Mouse (Mus musculus) naive thymus-derived CD4-positive, alpha-beta T cell, adult 2 months (primary cell): ENCODE results near the gene Dpf1.

Experiments
- DNase-seq: peaks from one replicate; pipeline ENCODE4 v3.0.0-alpha.2; 2011; ENCODE audit warnings: low read depth

Gene Dpf1

DNA sequence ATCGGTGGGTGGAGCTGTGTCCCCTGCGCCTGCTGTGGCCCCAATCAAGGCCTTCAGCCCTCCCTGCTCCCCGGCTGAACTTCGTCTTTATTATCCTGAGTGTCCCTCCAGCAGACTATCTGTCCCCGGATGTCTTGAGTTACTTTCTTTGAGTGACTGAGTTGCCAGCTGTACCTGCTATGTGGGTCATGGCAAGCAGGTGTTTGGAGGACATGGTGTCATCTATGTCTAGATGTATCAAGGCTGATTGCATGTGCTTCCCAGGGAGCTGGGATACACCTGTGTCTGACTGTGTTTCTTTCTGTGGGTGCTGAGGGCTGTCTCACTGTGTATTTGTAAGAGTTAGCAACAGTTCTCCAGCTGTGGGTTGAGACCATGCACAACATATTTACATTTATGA is 6.0 kb downstream of the Dpf1 start:
- no peak for DNase-seq

- no peak for DNase-seq
Observed at GRCm38 (mm10) chr7:29313051-29313450, 9.3 kb downstream of the Dpf1 start.

- DNase-seq, result no peak
Observed at GRCm38 (mm10) chr7:29313572-29314261, 10.0 kb downstream of the Dpf1 start.

DNA sequence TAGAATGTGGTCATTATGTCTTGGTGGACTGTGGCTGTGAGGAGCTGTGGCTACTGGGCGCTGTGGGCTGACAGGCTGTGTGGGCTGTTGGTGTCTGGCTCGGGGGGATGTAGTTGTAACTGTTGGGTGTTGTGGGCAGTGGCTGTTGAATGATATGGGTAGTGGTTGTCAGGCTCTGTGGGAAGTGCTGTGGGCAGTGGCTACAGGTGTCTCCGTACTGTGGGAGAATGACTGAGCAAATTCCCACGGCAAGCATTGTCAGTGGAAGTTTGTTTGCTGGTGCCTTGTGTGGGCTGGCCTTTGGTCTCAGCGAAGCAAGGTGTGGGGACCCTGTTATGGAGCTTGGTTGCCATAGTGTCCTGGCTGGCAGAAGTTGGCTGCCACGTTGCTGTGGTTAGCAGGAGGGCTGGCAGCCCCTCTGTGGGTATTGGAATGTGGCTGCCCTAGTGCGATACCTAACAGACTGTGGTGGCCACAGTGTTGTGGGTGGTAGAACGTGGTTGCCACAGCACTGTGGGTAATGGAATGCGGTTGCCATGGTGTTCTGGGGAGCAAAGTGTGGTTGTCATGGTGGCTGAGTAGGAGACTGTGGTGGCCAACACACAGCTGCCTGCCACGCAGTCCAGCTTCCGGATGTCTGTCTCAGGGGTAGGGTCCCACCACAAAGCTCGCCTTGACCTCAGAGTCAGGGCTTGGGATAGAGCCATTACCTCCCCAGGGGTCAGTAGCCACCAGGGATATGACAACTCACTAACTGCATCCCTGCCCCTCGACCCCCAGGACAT is 11.3 kb downstream of the Dpf1 start:
- DNase-seq, result no peak

DNA sequence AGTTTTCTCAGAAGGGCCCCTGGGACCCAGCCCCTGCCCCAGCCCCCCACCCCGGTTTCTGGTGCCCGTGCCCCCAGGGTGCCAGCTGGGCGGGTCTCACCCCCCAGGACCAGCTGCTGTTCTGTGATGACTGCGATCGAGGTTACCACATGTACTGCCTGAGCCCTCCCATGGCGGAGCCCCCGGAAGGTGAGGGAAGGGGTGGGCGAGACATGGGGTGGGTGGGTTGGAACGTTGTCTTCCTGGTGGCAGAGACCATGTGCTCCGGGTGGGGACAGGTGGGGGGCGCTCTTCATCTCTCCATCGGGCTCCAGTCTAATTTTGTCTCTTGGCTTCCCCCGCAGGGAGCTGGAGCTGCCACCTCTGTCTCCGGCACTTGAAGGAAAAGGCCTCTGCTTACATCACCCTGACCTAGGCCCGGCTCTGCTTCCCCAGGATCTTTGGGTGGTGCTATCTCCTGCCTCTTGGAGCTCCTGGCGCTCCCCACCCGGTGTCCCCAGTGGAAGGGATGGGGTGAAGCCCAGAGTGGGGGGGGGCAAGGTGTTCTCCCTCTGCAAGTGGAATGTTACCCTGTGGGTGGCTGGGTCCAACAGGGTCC is 12.5 kb downstream of the Dpf1 start:
- DNase-seq, result no peak

- no peak for DNase-seq
Observed at GRCm38 (mm10) chr7:29316976-29317375, 13.2 kb downstream of the Dpf1 start.

GRCm38 (mm10) chr7:29317558-29317957 is 13.8 kb downstream of the Dpf1 start:
- no peak for DNase-seq

GRCm38 (mm10) chr7:29318115-29318911 is 14.6 kb downstream of the Dpf1 start:
- DNase-seq, result no peak

- no peak for DNase-seq
Observed at GRCm38 (mm10) chr7:29319337-29320307, 15.9 kb downstream of the Dpf1 start.

DNA sequence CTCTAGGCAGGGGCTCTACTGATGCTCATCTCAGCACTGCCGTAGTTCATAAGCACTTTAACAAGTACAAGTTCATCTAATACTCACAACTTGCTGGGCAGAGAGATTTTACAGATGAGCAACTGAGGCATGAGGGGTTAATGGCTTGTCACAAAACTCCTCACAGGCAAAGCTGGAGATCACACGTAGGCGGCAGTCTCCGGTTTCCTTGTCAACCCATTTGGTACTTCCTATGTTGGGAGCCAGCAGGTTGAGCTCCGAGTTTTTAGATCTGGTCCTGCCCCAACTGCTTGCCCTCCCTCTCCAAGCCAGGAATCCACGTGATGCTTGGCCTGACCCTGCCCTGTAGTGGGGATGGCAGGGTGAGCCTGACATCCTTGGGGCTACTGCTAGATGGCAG is 23.3 kb downstream of the Dpf1 start:
- no peak for DNase-seq

- no peak for DNase-seq
Observed at GRCm38 (mm10) chr7:29328984-29329383, 25.2 kb downstream of the Dpf1 start.

- no peak for DNase-seq
Observed at GRCm38 (mm10) chr7:29334156-29334555, 30.4 kb downstream of the Dpf1 start.

GRCm38 (mm10) chr7:29335276-29335675 is 31.5 kb downstream of the Dpf1 start:
- DNase-seq, result no peak

GRCm38 (mm10) chr7:29335841-29336671 is 32.3 kb downstream of the Dpf1 start:
- no peak for DNase-seq

DNA sequence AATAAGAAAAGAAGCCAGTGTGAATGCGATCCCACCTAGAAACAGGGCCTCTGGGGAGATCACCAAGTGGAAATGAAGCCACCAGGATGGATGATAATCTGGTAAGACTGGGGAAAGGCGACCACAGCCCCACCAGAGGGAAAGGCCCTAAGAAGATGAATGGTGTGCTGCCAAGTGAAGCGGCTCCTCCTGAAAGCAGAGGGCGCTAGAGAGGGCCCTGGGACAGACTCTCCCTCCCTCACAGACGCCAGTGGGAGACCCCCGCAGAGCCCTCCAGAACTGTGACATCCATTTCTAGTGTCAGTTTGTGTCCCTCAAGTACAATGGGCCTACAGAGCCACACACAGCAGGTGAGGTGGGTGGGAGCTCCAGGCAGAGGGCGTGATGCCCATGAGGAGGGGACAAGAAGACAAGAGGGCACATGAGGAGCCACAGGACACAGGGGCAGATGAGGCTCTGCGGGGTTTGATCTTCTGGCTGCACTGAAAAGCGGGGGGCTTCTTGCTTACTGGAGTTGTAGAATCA is 33.1 kb downstream of the Dpf1 start:
- no peak for DNase-seq

DNA sequence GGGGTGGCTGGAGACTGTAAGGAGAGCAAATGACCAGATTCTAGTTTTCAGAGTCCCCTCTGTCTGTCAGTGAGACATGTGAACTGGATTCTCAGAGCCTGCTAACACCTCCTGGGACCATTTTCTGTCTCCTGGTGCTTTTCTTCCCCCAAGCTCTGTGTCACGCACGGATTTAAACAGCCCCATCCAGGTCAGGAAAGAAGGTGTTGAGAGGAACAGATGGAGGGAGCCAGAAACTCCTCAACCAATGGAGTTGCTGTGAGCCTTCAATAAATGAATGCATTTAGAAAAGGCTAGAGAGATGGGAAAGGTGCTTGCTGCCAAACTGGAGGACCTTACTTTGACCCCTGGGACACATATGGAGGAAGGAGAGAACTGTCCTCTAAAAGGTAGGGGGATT is 34.0 kb downstream of the Dpf1 start:
- no peak for DNase-seq

DNA sequence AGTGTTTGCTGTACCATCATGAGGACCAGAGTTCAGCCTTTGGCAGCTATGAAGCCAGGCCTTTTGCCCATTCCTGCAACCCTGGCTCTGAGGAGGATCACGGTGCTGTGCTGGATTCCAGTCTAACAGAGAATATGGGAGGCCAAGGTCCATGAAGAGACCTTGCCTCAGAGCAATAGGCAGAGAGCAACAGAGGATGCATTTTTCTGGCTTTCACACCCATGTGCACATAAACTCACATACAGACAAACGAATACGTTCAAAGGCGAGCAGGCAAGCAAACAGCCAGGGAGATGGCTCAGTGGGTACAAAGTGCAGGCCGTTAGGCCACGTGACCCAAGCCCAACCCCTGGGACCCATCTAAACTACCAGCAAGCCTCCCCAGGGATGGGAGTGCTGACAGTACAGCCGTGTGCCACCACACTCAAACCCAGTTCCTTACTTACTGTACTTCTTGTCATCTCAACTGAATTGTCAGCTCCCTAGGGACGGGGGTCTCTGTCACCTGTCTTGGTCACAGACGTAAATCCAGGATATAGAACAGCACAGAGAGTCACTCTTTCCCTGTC is 34.7 kb downstream of the Dpf1 start:
- DNase-seq, result no peak

- DNase-seq, result no peak
Observed at GRCm38 (mm10) chr7:29338984-29339679, 35.4 kb downstream of the Dpf1 start.

DNA sequence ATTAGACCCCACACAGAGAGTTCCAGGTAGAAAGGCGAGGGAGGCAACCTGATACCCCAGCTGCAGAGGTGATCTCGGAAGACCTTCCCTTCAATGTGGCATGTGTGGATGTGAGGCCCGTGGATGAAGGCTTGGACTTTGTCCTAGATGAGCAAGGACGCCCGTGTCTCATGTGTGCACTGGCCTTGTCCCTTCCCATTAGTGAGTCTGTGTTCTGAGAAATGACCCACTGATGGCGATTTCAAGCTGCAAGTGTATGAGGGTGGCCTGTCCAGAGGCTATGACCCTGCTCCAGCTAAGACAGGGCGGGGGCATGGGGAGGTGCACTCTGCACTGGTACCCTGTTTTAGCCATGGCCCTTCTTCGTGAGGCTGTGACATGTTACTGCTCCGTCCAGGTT is 36.5 kb downstream of the Dpf1 start:
- no peak for DNase-seq
